Mouse (Mus musculus) adipocyte (in vitro differentiated cells): ENCODE data around the gene Fam193a.
A peak's percentile ranks its signal among the peaks of the same experiment; 100 is the strongest.

Experiments used
- DNase-seq: peaks from one replicate; pipeline ENCODE4 v3.0.0-alpha.2; 2016; ENCODE audit warnings: low spot score

Fam193a gene

GRCm38 (mm10) chr5:34381700-34382099, 12.0 kb downstream of the Fam193a start:
- DNase-seq, result no peak

GRCm38 (mm10) chr5:34385616-34386015, 15.9 kb downstream of the Fam193a start:
- no peak for DNase-seq

GRCm38 (mm10) chr5:34386744-34387143, 17.0 kb downstream of the Fam193a start:
- no peak for DNase-seq

GRCm38 (mm10) chr5:34393251-34393650, 23.5 kb downstream of the Fam193a start:
- DNase-seq, result no peak

- no peak for DNase-seq
These were observed 25.6 kb downstream of the Fam193a start for GRCm38 (mm10) chr5:34395347-34395746.

GRCm38 (mm10) chr5:34395850-34396540, 26.3 kb downstream of the Fam193a start:
- DNase-seq, result no peak

- DNase-seq, result no peak
These were observed 28.1 kb downstream of the Fam193a start for GRCm38 (mm10) chr5:34397866-34398265.

GRCm38 (mm10) chr5:34398326-34398725, 28.6 kb downstream of the Fam193a start:
- DNase-seq, result no peak

- no peak for DNase-seq
These were observed 37.7 kb downstream of the Fam193a start for GRCm38 (mm10) chr5:34407366-34407918.

GRCm38 (mm10) chr5:34409002-34409401, 39.3 kb downstream of the Fam193a start:
- DNase-seq, result no peak

- DNase-seq, result no peak
These were observed 41.1 kb downstream of the Fam193a start for GRCm38 (mm10) chr5:34410819-34411218.

GRCm38 (mm10) chr5:34413921-34414320, 44.2 kb downstream of the Fam193a start:
- no peak for DNase-seq

- peak; percentile 49 for DNase-seq
These were observed 47.7 kb downstream of the Fam193a start for GRCm38 (mm10) chr5:34417251-34418008.

GRCm38 (mm10) chr5:34419188-34419587, 49.5 kb downstream of the Fam193a start:
- DNase-seq, result no peak

GRCm38 (mm10) chr5:34430776-34431175, 61.0 kb downstream of the Fam193a start:
- DNase-seq, result no peak

- no peak for DNase-seq
These were observed 64.1 kb downstream of the Fam193a start for GRCm38 (mm10) chr5:34433786-34434185.

GRCm38 (mm10) chr5:34434241-34434640, 64.5 kb downstream of the Fam193a start:
- DNase-seq, result no peak

GRCm38 (mm10) chr5:34438052-34438451, 68.3 kb downstream of the Fam193a start:
- no peak for DNase-seq

- no peak for DNase-seq
These were observed 68.9 kb downstream of the Fam193a start for GRCm38 (mm10) chr5:34438659-34439058.

GRCm38 (mm10) chr5:34439768-34440167, 70.0 kb downstream of the Fam193a start:
- no peak for DNase-seq

GRCm38 (mm10) chr5:34441797-34442196, 72.1 kb downstream of the Fam193a start:
- no peak for DNase-seq

- no peak for DNase-seq
These were observed 76.5 kb downstream of the Fam193a start for GRCm38 (mm10) chr5:34446207-34446606.

GRCm38 (mm10) chr5:34458994-34459393, 89.3 kb downstream of the Fam193a start:
- no peak for DNase-seq
